Mouse (Mus musculus): Measurements from ENCODE around the gene Lamc2.

The Lamc2 gene

DNA sequence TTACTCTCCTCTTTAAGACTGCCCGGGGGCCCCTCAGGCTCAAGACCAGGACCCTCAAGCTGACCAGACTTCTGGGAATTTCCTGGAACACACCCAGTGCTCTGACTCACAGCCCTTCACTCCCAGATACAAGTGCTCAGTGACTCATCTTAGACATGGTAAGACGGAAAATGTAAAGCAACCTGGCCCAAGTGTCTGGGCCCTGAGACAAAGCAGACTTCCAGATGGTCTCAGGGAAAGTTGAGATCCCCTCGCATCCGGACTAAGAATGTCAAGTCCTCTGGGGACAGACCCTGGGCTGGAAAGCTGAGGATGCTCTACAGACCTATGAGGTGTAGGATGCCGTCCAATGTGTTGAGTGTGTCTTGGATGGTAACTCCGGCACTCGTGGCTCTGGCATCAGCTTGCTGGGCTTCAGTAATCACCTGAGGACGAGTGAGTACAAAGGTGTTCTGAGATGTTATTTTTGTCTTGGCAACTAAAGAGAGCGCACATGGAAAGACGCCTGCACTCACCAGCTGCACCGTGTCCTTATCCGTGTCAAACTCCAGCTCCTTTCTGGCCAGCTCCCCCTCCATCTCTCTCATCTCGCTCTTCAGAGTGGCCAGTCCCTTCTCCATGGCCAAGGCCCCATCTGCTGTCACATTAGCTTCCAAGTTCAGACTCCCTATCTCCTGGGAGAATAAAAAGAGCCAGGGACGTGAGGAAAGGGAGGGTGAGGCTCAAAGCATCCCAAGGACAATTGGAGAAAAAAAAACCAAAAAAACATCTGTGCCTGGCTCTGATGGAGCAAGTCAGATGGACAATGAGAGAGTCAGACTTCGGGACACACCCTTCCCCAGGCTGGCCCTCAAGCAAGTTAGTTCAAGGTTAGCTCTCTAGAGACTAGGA is 59.5 kb downstream of the Lamc2 start:
- no peak for DNase-seq (ENCODE audit: low read depth)

DNA sequence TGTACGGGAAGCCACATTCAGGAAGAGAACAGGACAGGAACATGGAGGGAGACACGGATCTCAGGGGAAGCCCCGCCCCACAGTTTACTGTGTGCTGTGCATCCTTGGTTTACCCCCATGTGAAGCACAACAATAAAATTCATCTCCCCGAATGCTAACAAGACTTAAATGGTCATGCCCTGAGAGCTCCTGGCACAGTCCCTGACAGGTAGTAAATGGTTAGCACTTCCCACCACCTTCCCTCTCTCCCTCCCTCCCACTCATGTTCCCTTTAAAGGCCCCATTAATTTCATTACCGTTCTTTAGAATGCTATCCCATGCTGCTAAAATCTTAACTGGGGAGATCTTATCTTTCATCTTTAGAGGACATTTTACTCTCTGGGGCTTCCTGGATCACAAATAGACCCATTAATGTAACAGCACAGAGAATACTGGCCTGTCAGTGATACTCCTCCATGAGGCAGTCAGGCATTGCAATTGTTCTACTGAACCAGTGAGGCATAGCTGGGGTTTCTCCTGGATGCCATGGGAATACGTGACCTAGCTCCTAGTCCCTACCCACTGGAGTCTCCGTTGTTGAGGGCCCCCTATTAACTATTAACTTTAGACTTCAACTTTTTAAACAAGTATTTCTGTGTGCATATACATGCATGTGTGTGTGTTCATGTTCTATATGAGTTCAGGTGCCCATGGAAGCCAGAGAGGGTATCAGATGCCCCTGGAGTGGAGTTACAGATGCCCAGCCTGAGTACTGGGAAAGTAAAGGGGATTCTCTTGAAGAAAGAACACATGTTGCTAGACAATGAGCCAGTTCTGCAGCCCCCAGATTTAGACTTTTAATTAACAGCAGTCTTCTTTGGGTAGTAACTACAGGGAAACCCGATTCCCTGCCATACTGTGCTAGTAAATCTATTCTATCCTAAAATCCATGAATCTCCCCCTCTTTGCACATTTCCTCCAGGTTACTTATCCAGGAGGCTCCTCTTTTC is 60.7 kb downstream of the Lamc2 start:
- DNase-seq (ENCODE audit: low read depth) = no peak

DNA sequence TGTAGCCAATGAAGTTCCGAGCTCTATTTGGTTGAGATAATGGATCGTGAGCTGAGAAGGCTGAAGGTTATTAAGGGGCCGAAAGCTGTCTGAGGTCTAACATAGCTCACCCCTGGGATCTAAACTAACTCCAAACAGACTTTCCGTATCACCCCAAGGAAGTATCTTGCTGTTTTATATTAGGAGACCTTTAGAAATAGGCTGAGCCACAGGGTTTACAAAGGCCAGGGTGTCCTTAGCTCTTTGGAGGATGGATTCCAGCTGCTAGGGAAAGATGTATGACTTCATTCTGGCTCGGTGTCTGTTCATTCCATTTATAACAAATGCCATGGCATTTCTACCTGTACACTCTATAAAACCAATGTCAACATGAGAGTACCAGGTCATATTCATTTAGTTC is 61.7 kb downstream of the Lamc2 start:
- DNase-seq (ENCODE audit: low read depth) = no peak

DNA sequence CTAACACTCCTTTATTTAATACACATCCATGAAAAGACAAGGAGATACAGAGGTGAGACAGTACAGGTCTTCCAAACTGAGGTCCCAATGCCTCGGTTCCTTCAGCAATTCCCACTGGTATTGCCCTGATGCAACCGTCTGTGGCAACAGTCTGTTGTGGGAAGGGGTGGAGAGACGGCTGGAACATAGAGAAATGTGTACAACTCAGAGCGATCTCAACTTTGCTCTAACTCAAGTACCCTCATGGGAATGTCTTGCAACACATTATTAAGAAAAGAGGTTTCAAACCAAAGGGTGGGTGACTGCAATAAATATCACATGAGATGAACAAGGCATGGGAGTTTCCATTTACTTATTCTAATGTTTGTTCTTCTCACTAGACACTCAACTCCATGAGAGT is 63.5 kb downstream of the Lamc2 start:
- DNase-seq (ENCODE audit: low read depth) = no peak

DNA sequence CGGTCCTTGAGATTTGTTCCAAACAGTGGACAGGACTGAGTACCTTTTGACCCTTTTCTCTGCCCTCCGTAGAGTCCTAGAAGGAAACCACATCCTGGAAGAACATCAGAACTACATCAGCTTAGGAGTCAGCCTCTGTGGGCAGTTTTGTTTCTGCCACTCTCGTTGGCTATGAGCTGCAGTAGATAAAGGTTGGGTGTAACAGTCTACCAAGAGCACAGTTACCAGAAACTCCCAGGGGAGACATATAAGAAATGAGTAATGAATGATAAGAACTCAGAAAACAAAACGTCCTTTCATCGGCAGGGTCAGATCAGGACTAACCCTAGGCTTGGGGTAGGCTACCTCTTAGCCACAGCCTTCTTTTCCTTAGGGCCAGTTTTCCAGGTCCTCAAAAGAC is 64.9 kb downstream of the Lamc2 start:
- no peak for DNase-seq (ENCODE audit: low read depth)

DNA sequence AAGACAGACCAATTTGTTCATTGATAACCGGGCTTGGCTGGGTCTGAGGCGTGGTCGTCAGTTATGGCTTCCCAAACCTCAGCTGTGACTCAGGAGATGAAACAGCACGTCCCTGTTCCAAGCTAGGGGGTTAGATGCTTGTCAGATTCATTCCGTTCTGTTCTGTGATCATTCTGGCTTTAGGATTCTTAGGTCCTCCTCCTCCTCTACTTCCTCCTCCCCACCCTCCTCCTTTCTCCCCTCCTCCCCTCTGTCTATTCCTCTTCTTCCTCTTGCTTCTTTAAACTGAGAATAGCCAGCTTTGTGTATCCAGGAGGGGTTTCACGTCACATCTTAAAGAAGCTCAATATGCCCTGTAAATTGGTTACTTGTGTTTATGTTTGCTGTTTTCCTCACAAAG is 65.7 kb downstream of the Lamc2 start:
- no peak for DNase-seq (ENCODE audit: low read depth)

DNA sequence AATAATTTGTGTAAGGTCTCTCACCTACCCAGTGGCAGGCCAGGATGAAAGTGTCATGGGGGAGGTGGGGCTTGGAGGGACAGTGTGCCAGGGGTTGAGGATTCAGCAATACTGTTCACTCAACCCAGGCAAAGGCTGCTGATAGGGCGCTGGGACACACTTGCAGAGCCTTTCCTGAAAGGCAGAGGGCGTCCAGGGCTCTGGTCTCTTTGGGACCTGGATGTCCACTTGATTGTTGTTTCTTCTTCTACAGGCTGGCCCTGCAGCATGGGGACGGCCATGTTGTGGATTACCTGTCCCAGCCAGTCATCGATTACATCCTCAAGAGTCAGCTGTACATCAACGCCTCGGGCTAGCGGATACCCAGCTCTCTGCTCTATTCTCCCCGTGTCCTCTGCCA is 70.9 kb downstream of the Lamc2 start:
- no peak for DNase-seq (ENCODE audit: low read depth)

DNA sequence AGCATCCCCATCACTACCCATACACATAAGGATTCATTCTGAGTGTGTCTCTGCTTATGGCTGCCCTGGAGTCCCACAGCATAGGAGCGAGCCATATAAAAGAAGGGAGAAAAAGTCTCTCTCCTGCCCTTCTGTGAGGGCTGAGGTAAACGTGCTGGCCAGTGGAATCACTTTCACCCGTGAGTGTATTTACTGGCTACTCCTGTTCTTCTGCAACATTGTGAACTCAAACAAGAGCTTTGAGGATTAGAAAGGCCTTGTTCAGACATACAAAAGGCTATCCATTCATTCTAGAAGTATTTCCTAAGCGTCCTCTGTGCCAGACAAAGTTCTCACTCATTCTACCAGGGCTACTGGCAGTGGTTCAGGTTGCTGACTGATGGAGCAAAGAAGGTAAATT is 74.7 kb downstream of the Lamc2 start:
- no peak for DNase-seq (ENCODE audit: low read depth)

DNA sequence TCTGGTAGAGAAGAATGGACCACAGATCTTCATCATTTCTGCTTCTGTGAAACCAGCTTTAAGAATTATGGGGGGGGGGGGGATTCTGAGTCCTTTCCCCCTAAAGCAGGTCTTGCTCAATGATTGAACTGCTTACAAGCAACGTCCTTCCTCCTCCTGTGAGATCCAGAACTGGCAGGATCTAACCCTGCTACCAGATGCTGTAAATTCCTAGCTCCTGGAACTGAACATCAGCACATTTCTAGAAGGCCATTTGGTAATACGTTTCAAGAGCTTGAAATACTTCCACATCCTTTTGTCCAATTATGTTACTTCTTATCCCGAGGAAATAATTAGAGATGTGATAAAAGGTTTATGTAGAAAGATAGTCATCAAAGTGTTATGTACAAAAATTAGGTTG is 76.4 kb downstream of the Lamc2 start:
- DNase-seq (ENCODE audit: low read depth) = no peak

DNA sequence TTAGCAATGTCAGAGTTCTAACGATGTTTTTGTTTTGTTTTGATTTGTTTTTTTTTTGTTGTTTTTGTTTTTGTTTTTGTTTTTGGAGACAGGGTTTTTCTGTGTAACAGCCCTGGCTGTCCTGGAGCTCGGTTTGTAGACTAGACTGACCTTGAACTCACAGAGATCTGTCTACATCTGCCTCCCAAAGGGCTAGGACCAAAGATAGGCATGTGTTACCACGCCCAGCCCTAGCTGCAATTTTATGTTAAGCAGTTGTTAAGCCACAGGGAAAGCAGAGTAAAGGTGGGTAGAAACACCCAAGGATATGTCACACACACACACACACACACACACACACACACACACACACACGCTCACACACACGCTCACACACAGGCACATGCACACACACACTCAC is 76.9 kb downstream of the Lamc2 start:
- no peak for DNase-seq (ENCODE audit: low read depth)

DNA sequence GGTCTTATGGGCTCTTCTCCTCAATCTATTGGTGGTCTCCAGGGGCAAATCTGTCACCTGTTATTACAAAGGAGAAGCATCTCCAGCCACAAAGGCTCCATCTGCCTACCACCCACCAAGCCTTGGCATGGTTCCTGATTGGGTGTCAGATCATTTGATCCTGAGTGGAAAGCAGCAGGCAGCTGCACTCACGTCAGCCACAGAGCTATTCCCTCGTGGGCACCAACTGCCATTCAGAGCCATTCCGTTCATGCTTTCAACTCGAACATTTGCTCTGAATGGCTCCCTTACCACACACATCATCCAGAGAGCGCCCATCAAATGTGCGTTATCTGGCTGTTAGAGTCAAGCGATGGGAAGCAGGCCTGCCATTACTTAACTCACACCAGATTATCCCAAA is 78.4 kb downstream of the Lamc2 start:
- no peak for DNase-seq (ENCODE audit: low read depth)

DNA sequence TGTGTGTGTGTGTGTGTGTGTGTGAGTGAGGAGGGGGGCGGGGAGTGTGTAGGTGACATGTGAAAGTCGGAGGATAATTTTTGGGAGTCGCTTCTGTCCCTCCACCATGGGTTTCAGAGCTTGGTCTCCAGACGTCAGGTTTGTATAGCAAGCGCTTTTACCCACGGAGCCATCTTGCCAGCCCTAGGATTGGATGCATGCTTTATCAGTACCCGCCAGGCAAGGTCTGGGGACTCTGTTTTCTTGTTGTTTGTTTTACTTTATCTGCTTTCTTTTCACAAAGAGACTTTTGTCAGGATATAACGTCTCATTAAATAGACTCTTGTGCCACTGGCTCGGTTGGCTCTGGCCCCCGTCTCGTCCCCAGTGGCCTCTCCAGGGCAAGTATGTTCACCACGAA is 81.4 kb downstream of the Lamc2 start:
- DNase-seq (ENCODE audit: low read depth) = no peak

DNA sequence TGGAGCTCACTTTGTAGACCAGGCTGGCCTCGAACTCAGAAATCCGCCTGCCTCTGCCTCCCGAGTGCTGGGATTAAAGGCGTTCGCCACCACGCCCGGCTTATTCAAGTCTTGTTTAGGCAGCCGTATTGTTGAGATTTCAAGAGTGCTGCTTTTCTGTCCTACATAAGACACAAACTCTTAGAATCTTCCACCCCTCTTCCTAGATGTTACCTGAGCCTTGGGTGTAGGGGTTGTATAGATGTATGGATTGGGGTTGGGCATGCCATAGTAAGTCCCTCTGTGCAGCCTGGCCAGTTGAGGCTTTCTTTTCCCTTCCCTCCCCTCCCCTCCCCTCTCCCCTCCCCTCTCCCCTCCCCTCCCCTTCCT is 83.1 kb downstream of the Lamc2 start:
- no peak for DNase-seq (ENCODE audit: low read depth)

DNA sequence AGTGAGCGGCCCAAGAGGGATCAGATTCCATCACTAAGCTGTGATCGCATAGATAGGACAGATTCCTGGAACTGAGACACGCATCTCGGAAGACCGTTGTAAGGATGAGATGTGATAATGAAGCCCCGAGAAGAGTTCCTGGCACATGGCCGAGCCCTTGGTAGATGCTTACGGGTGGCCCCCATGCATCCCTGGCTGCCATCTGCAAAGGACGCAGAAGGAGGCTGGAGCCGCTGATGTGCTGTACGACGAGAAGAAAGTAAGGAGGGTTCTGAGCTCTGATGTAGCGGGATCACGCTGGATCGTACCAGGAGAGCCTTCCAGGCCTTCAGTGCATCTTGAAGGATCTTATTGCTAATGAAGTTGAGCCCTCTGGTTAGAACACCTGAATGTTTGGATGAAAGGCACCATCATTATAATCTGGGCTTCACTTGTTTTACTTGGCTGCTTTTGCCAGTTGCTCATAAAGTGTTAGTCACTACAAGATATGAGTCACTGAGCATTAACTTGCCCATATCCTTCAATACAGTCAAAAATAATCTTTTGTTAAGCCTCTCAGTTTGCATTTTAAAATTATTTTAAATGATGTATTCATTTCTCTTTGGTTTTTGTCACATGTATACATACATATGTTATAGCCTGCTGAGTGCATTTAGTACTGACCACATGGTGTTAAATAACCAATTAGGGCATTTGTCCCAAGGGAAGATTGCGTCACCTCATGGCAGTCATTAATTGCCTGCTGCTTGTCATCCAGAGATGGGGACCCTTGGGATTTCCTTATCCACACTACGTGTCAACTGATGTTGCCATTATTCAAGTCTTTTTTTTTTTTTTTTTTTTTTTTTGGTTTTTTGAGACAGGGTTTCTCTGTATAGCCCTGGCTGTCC is 83.7 kb downstream of the Lamc2 start:
- DNase-seq (ENCODE audit: low read depth) = no peak

DNA sequence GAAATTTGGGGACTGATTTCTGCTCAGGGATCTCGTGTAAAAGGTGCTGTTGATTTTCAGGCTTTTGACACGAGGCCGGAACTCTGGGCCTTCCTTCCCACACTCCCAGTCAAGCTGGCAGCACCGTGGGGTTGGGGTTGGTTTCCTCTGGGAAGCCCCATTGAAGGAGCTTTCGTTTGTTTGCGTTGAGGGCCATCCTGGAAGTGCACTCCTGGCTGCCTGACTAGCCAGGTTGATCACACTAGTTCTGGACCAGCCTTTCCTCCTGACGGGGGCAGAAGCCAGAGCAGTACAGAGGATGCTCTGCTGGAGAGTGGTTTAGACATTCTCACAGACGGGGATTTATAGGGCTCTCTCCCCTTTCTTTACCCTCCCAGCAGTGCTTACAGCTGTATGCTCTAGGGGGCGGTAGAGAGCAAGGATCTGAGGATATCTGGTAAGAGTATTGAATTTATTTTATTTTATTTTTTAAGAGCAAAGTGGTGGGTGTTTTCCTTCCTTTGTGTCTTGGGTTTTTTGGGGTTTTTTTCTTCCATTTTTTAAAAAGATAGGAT is 84.8 kb downstream of the Lamc2 start:
- DNase-seq (ENCODE audit: low read depth) = peak; percentile 64

DNA sequence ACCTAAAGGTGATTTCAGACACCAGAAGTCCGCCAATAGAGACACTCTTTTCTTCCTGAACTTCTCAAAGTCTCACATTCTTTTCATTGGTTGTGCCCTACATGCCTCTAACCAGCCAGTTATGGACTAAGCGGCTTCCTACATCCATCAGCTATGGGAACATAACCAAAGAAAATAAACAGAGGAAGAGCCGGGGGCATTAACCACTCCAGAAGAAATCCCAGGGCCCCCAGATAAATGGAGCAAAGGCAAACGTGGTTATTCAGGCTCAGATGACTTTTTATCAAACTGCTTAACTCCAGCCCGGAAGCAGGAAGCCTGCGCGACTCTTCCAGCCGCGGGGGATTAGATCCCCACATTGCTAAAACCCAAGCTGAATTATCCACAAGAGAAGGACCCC is 85.3 kb downstream of the Lamc2 start:
- no peak for DNase-seq (ENCODE audit: low read depth)

DNA sequence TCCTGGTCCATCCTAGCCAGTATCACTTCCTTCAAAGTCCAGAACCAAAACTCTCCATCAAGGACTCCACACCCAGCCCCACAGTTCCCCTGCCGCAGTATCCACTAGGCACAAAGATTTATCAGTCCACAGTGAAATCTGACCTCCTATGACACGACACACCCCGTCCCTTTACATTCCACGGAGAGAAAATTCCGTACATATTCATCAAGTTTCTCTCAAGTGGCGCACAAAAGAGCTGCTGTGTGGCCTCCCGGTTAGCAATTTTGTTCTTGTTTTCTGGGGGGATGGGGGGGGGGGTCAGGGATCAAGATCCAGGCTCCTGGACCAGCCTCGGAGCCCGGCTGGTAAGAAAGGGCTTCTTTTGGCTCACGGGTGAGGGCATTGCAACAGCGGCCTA is 87.7 kb downstream of the Lamc2 start:
- no peak for DNase-seq (ENCODE audit: low read depth)

DNA sequence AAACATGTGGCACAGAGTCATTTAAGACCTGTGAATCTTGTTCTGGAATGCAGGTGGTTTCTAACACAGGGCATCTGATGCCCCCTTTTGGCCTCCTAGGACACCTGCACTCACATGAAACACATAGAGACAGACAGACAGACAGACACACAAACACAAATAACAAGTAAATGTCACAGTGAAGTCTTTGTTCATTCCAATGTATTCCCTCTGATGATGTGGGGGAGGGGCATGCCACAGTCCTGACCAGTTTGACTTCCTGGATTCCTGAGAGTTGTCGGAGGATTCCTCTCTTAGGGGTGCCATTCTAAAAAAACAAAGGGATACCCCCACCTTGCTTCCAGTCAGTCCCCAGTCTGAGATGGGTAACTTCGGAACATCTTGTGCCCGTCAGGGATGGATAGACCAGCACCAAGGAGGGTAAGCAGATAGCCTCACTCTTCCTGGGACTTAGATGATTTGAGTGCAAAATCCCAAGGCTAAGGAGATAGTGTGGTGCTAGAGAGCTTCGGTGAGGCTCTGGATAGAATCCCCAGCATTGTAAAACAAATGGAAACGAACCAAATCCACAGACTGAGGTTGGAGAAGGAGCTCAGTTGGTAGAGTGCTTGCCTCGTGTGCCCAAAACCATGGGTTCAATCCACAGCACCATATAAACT is 89.1 kb downstream of the Lamc2 start:
- no peak for DNase-seq (ENCODE audit: low read depth)

DNA sequence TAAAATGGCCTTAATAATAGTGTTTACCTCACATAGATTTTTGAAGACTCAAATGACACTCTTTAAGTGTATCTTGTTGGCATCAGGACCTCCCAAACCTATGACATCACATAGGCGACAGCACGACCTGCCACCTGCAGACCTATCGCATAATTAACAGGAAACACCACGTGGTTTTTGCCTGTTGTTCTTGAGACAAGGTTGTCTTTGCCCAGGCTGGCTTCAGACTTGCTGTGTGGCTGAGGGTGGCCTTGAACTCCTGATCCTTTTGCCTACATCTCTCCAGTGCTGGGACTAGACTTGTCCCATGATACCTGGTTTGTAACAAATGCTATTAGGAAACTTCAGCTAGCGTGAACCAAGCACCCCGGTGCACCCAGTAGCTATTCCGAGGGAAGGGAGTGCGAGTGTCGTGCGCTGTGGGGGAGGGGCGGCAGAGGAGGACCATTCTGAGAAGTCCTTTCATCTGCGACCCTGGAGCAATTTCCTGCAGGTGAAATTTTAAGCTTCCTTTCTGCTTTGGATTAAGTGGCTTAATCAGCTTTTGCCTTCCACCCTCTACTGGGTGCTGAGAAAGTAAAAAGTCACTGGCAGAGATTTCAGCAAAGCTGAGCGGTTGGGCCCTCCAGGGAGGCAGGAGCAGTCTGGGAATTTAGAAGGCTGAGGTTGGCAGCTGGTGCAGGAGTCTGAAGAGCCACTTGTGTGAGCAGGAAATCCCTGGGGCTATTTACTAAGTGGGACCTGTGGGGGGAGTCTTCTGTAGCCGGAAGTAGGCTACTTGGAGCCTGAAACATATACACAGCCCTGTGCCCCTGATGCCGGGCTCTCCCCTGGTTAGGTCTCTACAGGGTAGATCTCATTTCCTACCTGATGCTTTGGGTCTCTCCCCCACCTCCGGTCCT is 90.2 kb downstream of the Lamc2 start:
- no peak for DNase-seq (ENCODE audit: low read depth)

DNA sequence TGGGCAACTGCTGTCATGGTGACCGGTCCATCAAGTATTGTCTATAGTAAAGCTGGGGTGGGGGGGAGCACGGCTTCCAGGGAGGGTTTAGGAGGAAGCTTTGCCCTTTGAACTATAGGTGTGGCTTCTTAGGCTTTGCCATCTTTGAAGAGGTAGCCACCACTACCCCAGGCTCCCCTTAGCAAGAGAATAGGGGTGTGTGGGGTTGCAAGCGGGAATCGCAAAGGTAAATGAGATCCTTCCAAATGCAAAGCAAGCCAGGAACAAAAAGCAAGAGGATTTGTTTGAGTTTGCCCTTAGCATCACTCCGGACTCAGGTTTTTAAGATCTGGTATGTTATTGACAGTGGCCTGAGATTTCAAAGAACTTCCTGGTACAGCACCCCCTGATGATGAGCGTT is 90.9 kb downstream of the Lamc2 start:
- no peak for DNase-seq (ENCODE audit: low read depth)
